Mouse (Mus musculus): ENCODE measurements at regions not wholly inside any gene's neighbourhood (a gene's known extent, or its start where the extent isn't known, plus 50 kb on each side); places are given as distances from the start of the nearest gene placed in this dataset.

DNA sequence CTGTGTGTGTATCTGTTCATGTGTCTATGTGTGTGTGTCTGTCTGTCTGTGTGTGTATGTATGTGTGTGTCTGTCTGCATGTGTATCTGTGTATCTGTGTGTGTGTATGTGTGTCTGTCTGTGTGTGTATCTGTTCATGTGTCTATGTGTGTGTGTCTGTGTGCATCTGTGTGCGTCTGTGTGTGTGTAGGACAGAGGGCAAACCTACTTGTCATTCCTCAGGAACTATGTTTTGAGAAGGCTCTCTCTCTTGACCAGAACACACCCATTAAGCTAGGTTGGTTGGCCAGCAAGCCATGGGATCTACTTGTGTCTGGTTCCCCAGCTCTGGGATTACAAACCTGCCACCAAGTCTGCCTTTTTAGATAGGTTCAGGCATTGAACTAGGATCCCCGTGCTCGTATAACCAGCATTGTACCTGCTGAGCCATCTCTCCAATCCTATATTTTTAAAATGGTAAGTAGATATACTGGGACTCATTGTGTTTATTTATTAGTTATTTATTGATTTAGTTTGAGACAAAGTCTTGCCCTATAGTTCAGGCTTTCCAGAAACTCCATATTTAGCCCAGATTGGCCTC, 58.9 kb upstream of the Cpsf6 start:
- DNase-seq (ENCODE audit: low spot score in 2 of 2): no peak

DNA sequence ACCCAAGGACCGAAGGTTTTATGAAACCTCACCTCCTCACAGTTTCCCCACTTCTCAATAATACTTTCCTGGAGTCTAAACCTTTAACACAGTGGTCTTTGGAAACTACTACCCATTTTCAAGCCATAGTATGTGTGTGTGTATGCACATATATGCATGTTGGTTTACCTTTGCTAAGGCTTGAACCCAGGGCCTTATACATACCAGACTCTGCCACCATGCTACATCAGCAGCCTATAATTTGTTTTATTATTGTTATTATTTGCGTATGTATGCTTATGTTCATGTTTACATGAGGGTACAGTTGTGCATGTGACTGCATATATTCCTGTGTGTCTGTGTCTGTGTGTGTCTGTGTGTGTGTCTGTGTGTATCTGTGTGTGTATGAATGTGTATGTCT, 58.2 kb upstream of the Cpsf6 start:
- no peak for DNase-seq (ENCODE audit: low spot score in 2 of 2)

DNA sequence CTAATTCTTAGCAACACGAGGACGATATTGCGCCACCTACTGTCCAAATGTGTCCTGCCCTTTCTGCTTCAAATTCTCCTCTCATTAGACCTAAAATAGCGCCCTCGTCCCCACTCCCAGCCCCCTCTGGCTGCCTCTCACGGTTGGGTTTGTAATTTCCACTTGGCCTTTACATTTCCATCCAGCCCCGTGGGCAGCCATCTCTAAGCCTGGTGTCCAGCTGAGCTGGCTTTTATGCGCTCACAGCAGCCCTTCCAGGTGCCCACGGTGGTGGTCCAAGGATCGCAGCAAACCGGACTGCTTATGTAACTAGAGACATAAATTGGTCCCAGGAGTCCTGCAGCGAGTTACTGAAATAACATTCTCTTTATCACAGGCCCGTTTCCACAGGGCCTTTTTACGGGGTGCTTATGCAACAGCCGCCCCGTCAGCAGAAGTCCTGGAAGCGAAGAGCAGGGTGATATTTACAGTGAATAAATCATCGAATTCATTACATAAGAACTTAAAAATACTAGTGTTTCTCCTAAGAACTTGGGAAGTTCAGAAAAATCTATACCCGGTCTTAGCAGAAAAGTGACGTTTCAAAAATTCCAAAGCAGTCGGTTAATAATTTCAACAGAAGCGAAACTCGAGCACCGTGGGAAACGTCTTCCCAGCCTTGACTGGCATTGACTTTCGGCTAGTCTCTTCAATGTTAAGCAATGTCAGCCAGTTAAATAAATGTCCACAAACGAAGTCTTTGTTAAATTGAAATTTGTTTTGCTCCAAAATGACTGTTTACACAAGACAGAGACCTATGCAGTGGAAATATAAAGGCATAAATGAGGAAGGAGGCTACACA, 57.3 kb upstream of the Cpsf6 start:
- peak in 1 of 2 experiments; percentile 65 for DNase-seq (ENCODE audit: low spot score in 2 of 2)

DNA sequence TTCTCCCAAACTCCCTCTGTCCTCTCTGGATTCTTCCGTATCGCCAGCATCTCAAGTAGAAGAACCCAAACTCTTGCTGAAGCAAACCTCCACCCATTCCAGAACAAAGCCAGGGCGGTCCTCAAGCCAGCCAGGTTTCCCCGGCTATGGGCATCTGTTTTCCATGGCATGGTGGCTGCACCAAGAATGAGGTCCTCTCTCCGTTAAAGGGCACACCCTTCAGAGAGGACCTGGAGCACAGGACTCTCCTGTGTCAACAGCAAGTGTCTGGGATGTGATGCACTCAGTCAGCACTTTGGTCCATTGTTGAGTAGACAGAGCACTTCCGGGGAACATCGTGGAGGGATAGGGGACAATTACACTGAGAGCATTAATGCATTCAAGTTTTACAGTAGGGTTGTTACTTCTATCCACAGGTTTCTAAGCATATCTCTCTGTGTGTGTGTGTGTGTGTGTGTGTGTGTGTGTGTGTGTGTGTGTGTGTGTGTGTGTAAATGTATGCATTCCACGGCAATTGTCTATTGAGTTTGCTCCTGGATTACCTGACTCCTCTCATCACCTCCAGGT, 56.6 kb upstream of the Cpsf6 start:
- no peak for DNase-seq (ENCODE audit: low spot score in 2 of 2)

DNA sequence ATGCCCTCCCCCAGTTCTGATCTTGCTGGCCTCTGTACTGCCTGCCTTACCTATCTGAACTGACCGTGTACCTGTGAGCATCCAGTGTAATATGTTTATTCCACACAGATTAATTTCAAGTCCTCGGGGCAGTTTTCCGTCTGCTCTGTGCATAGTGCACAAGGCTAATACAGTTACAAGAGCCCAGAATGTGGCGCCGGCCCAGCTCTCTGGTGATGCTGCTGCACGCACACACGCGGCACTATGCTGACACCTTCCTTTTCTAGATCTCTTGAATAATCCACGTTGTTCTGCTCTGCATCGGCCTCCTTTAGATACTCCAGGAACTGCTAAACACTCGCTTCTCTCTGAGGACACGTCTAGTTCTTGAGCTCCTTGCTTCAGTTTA, 55.9 kb upstream of the Cpsf6 start:
- peak in 1 of 2 experiments; percentile 27 for DNase-seq (ENCODE audit: low spot score in 2 of 2)

DNA sequence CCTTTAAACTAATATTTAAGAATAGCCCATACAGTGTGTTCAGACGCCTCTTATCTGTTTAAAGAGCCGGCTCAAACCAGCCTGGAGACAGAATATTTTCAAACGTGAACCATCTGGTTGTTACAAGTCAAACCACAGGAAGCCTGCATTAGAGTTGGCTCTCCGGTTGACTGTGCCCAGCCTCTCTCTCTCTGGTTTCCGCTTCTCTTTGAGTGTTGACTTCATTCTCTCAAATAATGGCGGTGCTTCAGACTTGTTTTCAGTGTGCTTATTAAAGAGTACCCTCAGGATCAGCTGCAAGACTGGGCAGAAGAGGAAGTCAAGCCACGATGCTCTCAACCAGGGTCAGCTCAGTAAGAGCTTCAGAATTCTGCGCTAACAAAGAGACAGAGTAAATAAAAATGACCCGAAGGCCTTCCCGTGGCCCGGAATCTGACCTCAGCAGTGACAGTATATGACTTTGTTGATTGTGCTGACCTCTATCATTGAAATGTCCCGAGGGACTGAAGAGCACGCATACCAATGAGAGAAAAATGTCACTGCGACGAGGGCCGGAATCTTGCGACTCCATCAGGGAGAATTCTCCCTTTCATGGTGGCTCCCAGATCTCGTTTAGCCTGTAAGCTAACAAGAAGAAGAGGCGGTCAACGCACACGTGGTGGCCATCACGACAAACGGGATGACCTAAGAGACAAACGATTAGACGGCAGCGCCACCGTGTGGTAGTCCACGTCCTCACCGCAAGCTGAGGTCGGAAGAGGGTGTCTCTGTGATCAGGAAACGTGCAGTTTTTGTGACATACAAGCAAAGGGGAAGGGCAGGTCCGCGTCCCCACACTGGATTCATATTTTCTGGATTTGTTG, 55.3 kb upstream of the Cpsf6 start:
- DNase-seq (ENCODE audit: low spot score in 2 of 2): peak; percentile 76 to 91

DNA sequence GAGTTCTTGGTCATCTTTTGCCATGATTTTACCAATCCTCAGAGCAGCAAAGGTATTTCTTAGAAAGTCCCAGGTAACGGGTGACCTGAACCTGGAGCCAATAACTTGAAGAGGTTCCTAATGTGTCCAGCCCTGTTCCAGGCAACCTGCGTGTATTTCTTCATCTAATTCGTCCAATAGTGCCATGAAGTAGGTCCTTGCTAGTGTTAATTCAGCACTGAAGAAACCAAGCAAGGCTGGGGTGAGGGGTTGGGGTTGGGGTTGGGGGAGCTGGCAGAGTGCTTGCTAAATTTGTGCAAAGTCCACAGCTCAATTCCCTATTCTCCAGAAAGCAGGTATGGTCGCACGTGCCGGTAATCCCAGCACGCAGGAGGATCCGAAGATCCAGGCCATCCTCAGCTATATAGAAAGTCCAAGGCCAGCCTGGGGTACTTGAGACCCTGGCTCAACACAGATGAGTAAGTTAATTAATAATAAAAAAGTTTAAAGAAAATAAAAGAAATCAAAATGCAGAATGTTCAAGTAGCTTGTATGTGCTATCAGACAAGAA, 54.6 kb upstream of the Cpsf6 start:
- DNase-seq (ENCODE audit: low spot score in 2 of 2): no peak

DNA sequence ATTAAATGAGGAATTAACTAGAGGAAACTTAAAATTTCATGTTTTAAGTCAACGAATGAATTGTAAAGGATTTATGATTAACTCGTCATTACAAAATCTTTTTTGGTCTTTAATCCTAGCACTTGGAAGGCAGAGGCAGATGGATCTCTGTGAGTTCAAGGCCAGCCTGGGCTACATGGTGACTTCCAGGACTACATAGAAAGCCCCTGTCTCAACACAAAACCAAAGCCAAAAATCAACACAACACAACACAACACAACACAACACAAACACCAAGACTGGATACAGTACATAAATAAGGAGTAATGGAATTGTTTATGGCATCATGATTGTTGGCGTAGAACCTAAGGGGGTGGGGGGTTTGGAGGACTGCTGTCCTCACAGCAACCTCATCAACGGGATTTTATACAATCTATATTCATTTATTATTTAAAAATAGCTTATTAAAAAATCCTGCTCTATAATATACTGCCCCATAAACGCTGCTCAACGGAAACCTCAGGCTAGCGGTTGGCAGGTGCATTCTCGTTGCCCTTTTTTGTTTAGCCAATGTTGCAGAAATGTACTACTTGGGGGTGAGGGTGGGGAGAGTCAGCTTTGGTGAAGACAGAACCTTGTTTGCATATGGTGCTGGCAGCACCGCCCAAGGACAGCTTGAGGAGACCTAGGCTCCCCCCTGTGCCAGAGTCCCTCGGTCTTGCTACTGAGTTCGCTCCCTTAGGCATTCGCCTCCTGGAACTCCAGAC, 53.9 kb upstream of the Cpsf6 start:
- DNase-seq (ENCODE audit: low spot score in 2 of 2): no peak

DNA sequence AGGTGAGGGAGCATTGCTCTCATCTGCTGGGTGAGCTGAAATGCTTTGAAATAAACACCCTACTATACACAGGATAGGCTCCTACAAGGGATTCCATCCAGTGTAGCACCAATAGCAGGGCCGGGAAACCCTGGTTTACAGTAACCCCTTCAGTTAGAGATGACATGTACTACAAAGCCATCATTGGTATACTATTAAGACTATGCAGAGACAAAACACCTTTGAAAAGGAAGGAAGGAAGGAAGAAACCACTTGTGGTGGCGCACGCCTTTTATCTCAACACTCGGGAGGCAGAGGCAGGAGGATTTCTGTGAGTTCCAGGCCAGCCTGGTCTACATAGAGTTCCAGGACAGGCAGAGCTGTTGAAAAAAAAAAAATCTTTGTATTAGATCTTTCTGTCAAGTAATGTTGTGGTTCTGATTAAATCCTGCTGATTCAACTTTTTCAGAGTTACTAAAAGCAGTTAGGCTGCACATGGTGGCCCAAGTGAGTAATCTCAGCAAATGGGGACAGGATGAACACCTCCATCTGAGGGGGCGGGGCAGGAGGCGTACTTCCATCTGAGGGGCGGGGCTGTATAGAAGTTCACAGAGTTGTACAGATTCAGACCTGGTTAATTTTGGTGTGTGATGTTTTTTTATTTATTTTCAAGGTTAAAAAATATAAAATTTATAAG, 53.2 kb upstream of the Cpsf6 start:
- DNase-seq (ENCODE audit: low spot score in 2 of 2): no peak

DNA sequence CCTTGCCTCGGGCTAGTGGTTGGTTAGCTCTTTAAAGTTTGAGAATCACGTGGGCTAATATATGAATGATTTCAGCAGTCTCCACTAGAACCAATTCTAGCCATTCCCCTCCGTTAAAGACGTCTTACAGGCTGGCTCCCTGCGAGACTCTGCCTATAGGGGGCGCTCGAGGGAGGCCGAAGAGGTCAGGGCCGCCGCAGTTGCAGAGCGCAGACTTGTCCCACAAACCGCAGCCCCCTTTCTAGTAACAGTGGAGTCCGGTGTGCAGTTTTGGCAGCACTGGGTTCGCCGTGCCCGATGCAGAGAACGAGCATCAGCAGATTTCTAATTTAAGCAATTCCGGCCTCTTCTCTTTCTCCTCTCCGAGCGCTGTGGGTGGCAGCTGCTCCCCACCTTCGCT, 52.6 kb upstream of the Cpsf6 start:
- DNase-seq (ENCODE audit: low spot score in 2 of 2): peak in 1 of 2 experiments; percentile 69

DNA sequence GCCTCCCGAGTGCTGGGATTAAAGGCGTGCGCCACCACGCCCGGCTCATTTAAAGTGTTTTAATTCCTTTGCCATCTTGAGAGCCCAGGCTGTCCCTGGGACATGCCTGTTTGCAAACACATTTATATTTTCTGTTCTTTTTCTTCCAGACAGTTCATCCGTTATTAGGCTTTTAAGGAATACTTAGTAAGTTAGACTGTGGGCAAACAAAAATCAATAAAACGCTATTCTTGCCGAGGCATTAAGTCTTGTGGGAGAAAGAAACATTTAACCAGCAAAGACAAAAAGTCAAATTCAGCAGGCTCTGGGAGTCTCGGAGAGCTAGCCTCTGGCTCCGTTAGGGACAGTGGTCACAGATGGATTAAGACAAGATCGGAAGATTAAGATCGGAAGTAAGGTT, 52.0 kb upstream of the Cpsf6 start:
- no peak for DNase-seq (ENCODE audit: low spot score in 2 of 2)

DNA sequence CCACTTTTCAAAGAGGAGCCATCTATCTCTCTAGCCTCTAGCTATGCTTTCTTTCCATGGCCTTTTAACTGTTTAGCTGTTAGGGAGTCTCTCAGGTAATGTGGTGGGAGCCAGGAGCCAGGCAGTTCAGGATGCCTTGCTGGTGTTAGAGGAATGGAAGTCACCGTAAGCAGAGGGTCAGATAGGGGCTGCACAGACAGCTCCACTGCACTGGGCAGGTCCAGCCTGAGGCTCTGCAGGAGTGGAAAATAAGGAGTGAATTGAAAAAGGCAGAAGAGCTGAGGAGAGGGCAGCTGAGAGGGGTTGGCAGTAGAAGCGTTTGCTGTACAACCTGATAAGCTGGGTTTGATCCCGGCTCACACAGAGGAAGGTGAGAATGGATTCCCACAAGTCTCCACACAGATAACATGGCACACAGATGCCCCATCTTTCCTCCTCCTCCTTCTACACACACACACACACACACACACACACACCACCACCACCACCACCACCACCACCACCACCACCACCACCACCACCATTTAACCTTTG, 51.3 kb upstream of the Cpsf6 start:
- no peak for DNase-seq (ENCODE audit: low spot score in 2 of 2)

DNA sequence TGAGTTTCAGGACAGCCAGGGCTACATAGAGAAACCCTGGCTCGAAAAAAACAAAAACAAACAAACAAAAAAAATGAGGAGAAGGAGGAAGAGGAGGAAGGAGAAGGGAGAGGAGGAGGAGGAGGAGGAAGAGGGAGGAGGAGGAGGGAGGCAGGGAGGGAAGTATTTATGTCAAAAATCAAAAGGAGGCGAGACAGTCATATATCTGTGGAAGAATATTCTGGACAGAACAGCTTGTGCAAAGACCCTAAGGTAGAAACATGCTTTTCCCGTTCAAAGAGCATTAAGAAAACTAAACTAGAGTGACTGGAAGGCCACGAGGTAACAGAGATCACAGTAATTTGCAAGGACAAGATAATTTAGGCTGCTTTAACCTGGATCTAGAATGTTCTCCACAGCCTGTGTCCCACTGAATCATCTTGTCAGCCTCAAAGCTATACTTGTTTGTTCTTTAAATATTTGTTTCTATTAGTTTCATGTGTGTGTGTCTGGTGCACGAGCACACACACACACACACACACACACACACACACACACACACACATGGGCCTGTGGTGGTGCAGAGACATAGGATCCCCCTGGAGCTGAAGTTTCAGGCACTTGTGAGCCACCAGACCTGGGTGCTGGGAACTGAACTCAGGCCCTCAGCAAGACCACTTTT, 50.5 kb upstream of the Cpsf6 start:
- no peak for DNase-seq (ENCODE audit: low spot score in 2 of 2)

DNA sequence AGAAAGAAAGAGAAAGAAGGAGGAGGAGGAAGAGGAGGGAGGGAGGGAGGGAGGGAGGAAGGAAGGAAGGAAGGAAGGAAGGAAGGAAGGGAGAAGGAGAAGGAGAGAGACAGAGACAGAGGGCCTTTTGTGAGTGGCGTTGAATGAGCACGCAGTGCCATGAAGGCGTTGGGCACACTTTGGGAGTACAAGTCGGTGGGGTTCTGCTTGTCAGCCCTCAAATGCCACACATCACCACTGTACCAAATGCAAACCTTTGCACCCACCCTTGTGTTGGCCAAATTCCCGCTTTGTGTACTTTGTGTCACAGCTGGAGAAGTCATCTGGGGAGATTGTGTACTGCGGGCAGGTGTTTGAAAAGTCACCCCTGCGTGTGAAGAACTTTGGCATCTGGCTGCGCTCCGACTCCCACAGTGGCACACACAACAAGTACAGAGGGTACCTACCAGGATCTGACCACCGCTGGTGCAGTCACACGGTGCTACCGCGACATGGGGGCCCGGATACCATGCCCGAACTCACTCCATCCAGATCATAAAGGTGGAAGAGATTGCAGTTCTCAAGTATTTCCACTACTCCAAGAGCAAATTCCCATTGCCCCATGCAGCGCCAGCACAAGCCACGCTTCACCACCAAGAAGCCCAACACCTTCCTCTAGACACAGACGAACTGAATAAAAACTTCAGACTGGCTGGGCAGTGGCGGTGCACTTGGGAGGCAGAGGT, 49.8 kb upstream of the Cpsf6 start:
- DNase-seq (ENCODE audit: low spot score in 2 of 2): no peak

Data from layer of hippocampus, adult 18-20 months (tissue).